Mouse (Mus musculus): ENCODE measurements around the gene Prdm10. TPM values are rescaled to one million over a fixed set of nuclear protein-coding genes. Genes with fewer than 3 reads are reported as not detected.

Gene Prdm10
- polyA plus RNA-seq, 1 experiment from 2014 or later = 1.1 TPM

DNA sequence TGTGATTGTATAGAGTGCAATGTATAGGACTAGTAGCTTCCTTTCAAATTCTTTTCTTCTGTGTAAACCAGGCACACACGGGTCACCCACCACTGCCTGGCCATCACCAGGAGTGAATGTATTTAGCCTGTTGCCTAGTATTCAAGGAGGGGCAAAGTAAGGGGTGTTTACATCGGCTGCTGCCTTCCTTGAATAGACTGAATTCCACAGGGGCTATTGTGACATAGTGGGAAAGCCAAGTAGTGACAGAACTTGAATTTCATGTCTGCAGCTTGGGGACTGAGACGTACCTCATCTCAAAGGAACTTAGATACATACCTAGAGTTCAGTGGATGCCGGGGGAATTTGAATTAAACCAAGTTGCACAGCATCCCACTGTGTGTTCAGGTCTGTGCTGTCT, 41.2 kb downstream of the Prdm10 start:
- 34% methylated on average over 4 of the region's 4 CpGs for WGBS
- no peaks in the 10 kb centered on the region for H3K4me1 ChIP-seq (replicated peaks; ENCODE audit: control insufficient read depth, insufficient read depth)
- H3K9me3 ChIP-seq (ENCODE audit: control insufficient read depth, low read length) = no peaks in the 10 kb centered on the region
- H3K36me3 ChIP-seq (ENCODE audit: control insufficient read depth, insufficient read depth, low read length) = no peaks in the 10 kb centered on the region
- H3K4me3 ChIP-seq (ENCODE audit: low read depth, low read length) = no peak overlapping the region
- peak; percentile 43; the same call in 1 of the 2 replicates for ATAC-seq (ENCODE audit: low FRiP score, low TSS enrichment)
- H3K27me3 ChIP-seq (ENCODE audit: control insufficient read depth, insufficient read depth, low read length) = no peaks in the 10 kb centered on the region
- no peak overlapping the region for H3K9ac ChIP-seq (ENCODE audit: low read length)
- TF ChIP-seq CTCF (IDR thresholded peaks at IDR 0.05; ENCODE audit: low read depth) (no peak), EP300 (optimal IDR thresholded peaks at IDR 0.05) (peak; percentile 59)
- peak overlapping the region; percentile 77 for H3K27ac ChIP-seq (replicated peaks)
- no peak overlapping the region for H3K4me2 ChIP-seq (replicated peaks; ENCODE audit: low read depth)
- no peak for DNase-seq (ENCODE audit: low spot score)

DNA sequence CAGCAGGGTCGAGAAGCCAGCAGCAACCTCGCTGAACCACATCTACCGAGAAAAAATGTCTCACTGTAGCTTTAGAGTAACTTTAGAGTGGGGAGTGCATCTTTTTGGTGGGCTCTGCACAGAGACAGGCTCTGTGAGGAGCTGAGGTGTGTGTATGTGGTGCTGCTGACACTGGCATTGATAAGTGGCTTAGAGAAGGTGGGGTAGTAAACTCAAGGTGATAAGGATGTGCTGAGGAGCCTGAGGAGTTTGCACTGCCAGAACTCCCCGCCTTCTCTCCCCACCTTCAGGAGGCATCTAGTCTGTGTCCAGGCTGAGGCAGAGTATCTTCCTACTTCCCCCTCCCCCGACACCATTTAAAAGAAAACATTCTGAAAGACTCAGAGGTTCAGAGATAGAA, 41.8 kb downstream of the Prdm10 start:
- Histone ChIP-seq H3K4me2 (replicated peaks; ENCODE audit: low read depth) (no peak overlapping the region), H3K36me3 (ENCODE audit: control insufficient read depth, insufficient read depth, low read length) (no peaks in the 10 kb centered on the region), H3K9ac (ENCODE audit: low read length) (no peak overlapping the region), H3K9me3 (ENCODE audit: control insufficient read depth, low read length) (no peaks in the 10 kb centered on the region), H3K4me3 (ENCODE audit: low read depth, low read length) (no peak overlapping the region), H3K27me3 (ENCODE audit: control insufficient read depth, insufficient read depth, low read length) (no peaks in the 10 kb centered on the region), H3K4me1 (replicated peaks; ENCODE audit: control insufficient read depth, insufficient read depth) (no peaks in the 10 kb centered on the region), H3K27ac (replicated peaks) (peak overlapping the region; percentile 77)
- ATAC-seq (ENCODE audit: low FRiP score, low TSS enrichment) (no peak), DNase-seq (ENCODE audit: low spot score) (no peak)
- no peak for TF ChIP-seq CTCF (IDR thresholded peaks at IDR 0.05; ENCODE audit: low read depth)
- no peak for TF ChIP-seq EP300 (optimal IDR thresholded peaks at IDR 0.05)
- WGBS = 54% methylated on average over 5 of the region's 5 CpGs

DNA sequence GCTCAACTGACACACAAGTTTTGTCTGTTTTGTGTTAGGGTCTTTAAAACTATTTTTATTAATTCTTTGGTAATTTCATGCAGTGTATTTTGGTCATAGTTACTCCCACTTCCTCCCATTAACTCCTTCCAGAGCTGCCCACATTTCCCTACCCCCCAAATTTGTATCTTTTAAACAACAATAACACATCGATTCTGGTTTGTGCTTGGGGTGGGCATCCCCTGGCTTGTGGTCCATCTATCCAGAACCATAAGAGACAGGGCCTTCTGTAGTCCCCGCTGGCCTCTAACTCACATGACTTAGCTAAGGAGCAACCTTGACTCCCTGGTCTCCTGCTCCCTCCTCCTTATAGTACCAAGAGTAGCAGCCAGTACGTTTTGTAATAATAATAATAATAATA, 50.5 kb downstream of the Prdm10 start:
- no peak overlapping the region for H3K27ac ChIP-seq (replicated peaks)
- peaks cover 2% of the 10 kb centered on the region; the same call in 1 of the 2 replicates for H3K36me3 ChIP-seq (ENCODE audit: control insufficient read depth, insufficient read depth, low read length)
- 81% methylated on average over 3 of the region's 3 CpGs for WGBS
- DNase-seq (ENCODE audit: low spot score) (no peak), ATAC-seq (ENCODE audit: low FRiP score, low TSS enrichment) (no peak)
- no peak overlapping the region for H3K9ac ChIP-seq (ENCODE audit: low read length)
- TF ChIP-seq CTCF (IDR thresholded peaks at IDR 0.05; ENCODE audit: low read depth) (no peak), EP300 (optimal IDR thresholded peaks at IDR 0.05) (no peak)
- no peak overlapping the region for H3K4me2 ChIP-seq (replicated peaks; ENCODE audit: low read depth)
- no peak overlapping the region for H3K4me3 ChIP-seq (ENCODE audit: low read depth, low read length)
- H3K9me3 ChIP-seq (ENCODE audit: control insufficient read depth, low read length) = no peaks in the 10 kb centered on the region
- H3K27me3 ChIP-seq (ENCODE audit: control insufficient read depth, insufficient read depth, low read length) = no peaks in the 10 kb centered on the region
- no peaks in the 10 kb centered on the region for H3K4me1 ChIP-seq (replicated peaks; ENCODE audit: control insufficient read depth, insufficient read depth)

DNA sequence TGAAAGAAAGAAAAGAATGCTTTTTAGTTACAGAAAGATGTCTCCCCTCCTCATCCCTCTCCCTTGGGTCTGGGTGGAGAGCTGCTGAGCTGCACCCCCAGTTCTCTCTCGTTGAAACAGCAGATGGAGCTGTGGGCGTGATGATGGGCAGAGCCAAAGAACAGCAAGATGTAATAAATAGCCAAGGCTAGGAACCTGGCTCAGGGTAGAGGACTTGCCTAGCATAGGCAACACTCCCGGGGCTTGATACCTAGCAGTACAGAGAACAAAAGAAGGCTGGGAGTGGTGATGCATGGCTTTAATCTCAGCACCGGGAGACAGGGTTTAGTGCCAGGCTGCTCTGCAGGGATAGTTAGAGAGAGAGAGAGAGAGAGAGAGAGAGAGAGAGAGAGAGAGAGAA, 50.9 kb downstream of the Prdm10 start:
- no peak overlapping the region for H3K9ac ChIP-seq (ENCODE audit: low read length)
- H3K4me1 ChIP-seq (replicated peaks; ENCODE audit: control insufficient read depth, insufficient read depth) = no peaks in the 10 kb centered on the region
- 65% methylated on average over 4 of the region's 4 CpGs for WGBS
- H3K27ac ChIP-seq (replicated peaks) = no peak overlapping the region
- ATAC-seq (ENCODE audit: low FRiP score, low TSS enrichment) = no peak
- no peak overlapping the region for H3K4me3 ChIP-seq (ENCODE audit: low read depth, low read length)
- no peak overlapping the region for H3K4me2 ChIP-seq (replicated peaks; ENCODE audit: low read depth)
- H3K9me3 ChIP-seq (ENCODE audit: control insufficient read depth, low read length) = no peaks in the 10 kb centered on the region
- no peak for TF ChIP-seq EP300 (optimal IDR thresholded peaks at IDR 0.05)
- TF ChIP-seq CTCF (IDR thresholded peaks at IDR 0.05; ENCODE audit: low read depth) = no peak
- no peaks in the 10 kb centered on the region for H3K27me3 ChIP-seq (ENCODE audit: control insufficient read depth, insufficient read depth, low read length)
- no peak for DNase-seq (ENCODE audit: low spot score)
- peaks cover 2% of the 10 kb centered on the region; the same call in 1 of the 2 replicates for H3K36me3 ChIP-seq (ENCODE audit: control insufficient read depth, insufficient read depth, low read length)

DNA sequence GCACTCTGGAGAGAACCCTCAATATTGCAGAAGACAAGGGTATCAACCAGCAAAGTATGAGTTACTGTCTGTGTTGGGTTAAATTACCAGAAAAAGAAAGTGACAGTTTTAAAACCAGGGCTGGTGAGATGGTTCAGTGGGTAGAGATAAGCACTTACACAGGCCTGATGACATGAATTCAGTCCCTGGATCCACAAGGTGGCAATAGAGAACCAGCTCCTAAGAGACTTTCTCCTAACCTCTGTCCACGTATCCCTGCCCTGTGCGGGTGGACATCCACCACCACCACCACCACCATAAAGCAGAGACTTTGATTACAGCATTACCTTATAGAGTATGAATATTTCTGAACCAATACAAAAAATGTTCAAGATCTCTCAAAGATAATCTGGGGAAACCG, 51.6 kb downstream of the Prdm10 start:
- DNase-seq (ENCODE audit: low spot score) (no peak), ATAC-seq (ENCODE audit: low FRiP score, low TSS enrichment) (0 out of 2 replicates have a peak, but pooled peaks have one; percentile 56)
- TF ChIP-seq EP300 (optimal IDR thresholded peaks at IDR 0.05) (no peak), CTCF (IDR thresholded peaks at IDR 0.05; ENCODE audit: low read depth) (peak; percentile 70)
- H3K27me3 ChIP-seq (ENCODE audit: control insufficient read depth, insufficient read depth, low read length) = no peaks in the 10 kb centered on the region
- WGBS = 69% methylated on average over 3 of the region's 3 CpGs
- H3K4me1 ChIP-seq (replicated peaks; ENCODE audit: control insufficient read depth, insufficient read depth) = no peaks in the 10 kb centered on the region
- no peak overlapping the region for H3K27ac ChIP-seq (replicated peaks)
- H3K9ac ChIP-seq (ENCODE audit: low read length) = no peak overlapping the region
- H3K4me3 ChIP-seq (ENCODE audit: low read depth, low read length) = no peak overlapping the region
- peaks cover 2% of the 10 kb centered on the region; the same call in 1 of the 2 replicates for H3K36me3 ChIP-seq (ENCODE audit: control insufficient read depth, insufficient read depth, low read length)
- H3K9me3 ChIP-seq (ENCODE audit: control insufficient read depth, low read length) = no peaks in the 10 kb centered on the region
- no peak overlapping the region for H3K4me2 ChIP-seq (replicated peaks; ENCODE audit: low read depth)

DNA sequence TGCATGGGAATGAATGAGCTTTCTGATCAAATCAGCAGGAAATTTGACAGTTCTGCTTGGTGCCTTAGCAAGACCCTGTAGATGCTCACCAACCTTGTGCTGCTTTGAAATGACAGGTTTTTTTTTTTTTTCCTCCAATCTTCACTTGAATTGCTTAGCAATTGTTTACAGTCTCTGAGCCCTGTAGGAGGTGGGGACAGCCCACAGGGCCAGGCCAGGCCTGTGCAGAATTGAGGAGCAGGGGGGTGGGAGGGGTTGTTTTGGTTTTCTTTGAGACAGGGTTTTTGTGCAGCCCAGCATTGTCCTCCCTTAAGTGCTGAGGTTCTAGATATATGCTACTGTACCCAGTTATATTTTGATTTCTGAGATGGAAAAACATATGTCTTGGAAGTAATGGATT, 52.5 kb downstream of the Prdm10 start:
- H3K4me3 ChIP-seq (ENCODE audit: low read depth, low read length) = no peak overlapping the region
- no peaks in the 10 kb centered on the region for H3K4me1 ChIP-seq (replicated peaks; ENCODE audit: control insufficient read depth, insufficient read depth)
- no peak for ATAC-seq (ENCODE audit: low FRiP score, low TSS enrichment)
- no peak overlapping the region for H3K9ac ChIP-seq (ENCODE audit: low read length)
- TF ChIP-seq CTCF (IDR thresholded peaks at IDR 0.05; ENCODE audit: low read depth) = no peak
- no peak for TF ChIP-seq EP300 (optimal IDR thresholded peaks at IDR 0.05)
- H3K36me3 ChIP-seq (ENCODE audit: control insufficient read depth, insufficient read depth, low read length) = peaks cover 2% of the 10 kb centered on the region; the same call in 1 of the 2 replicates
- no peak for DNase-seq (ENCODE audit: low spot score)
- H3K27me3 ChIP-seq (ENCODE audit: control insufficient read depth, insufficient read depth, low read length) = no peaks in the 10 kb centered on the region
- no peak overlapping the region for H3K27ac ChIP-seq (replicated peaks)
- H3K9me3 ChIP-seq (ENCODE audit: control insufficient read depth, low read length) = no peaks in the 10 kb centered on the region
- no peak overlapping the region for H3K4me2 ChIP-seq (replicated peaks; ENCODE audit: low read depth)
